Mouse (Mus musculus) adrenal gland, postnatal 10 days (tissue): ENCODE data around the gene Ston2. TPM values are rescaled to one million over a fixed set of nuclear protein-coding genes. Genes with fewer than 3 reads are reported as not detected.

ENCODE experiments used
- DNase-seq: peaks from one replicate; pipeline ENCODE4 v3.0.0; 2021; ENCODE audit warnings: mixed read lengths
- long read RNA-seq, 2 experiments: library from polyadenylated mRNA; stranded (forward); transcript quantifications; one replicate each; pipeline ENCODE4 v2.0.0; 2021
- total RNA-seq, 2 experiments: library from RNA; stranded (reverse); gene quantifications; 2 replicates each; pipeline ENCODE4 v1.2.3; 2021

The Ston2 gene
- total RNA-seq: 10 to 100 TPM; 10.0 to 12.9 TPM
- long read RNA-seq, experiment 1, partial matches to known transcripts: 0 of 4 reads
- long read RNA-seq, experiment 1, other reads (novel, unspliced or antisense): 3 of 4 reads
- long read RNA-seq, experiment 2: 0 reads

DNA sequence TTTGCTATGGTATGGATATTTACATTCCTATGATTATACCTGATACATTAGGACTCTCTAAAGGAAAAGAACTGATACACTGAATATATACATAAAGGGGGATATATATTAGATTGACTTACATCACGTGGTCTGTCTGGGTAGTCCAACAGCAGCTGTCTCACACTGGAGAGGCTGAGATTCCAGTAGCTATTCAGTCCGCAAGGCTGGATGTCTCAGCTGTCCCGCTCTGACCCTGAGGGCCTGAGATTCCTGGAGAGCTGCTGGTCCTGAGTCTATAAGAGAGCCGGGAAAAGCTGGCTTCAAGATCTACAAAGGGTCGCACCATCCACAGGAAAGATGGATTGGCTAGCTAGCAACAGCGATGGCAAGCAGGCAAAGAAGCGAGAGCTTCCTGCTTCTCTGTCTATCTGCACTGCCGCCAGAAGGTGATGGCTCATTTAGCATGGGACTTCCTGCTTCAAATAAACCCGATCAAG lies at the start of gene Ston2:
Gene Ston2 (minus strand): TSS at position 429 of the 479 bp plus-strand sequence.
- no peak for DNase-seq

DNA sequence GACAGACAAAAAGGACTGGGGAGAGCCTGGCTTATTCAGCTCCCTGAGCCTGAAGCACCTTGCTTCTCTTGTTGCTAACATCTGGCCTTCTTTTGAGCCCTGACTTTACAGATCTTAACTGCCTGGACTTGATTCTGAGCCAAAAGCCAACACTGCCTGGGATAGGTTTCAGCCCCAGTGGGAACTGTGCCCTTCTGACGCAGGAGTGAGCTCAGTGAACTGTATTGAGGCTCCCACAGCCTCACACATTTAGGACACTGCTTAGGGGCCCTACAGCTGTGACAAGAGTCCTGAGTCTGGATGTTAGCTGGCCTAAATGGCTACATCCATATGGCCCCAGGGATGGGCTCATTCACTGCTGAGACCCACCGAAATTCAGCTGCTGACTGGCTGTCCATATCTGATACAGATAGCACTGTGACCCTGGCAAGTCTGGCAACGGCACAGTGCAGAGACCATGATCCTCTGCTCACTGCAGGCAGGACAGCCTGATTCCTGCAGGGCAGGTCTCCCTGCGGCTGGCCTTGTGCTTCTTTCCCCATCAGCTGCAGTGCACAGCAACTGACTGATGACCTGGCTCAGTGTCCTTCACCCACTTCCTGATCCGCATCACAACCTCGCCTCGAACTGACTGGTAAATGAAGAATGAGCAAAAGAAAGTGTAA lies 49.3 kb upstream of the Ston2 start:
- peak; percentile 83 for DNase-seq

DNA sequence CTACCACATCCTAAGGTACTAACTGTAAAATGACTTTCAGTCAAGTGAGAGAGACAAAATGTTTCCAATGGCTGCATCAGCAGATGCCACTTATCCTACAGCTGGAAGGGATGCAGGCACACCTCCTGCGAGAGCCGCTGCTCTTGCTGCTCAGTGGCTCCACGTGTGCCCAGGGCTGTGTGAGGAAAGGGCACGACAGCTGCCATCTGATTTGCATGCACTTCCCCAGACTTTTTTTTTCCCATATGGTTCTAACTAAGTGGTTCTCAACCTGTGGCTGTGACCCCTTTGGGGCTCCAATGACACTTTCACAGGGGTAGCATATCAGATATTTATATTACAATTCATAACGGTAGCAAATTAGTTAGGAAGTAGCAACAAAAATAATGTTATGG lies 45.7 kb upstream of the Ston2 start:
- peak; percentile 0 for DNase-seq

DNA sequence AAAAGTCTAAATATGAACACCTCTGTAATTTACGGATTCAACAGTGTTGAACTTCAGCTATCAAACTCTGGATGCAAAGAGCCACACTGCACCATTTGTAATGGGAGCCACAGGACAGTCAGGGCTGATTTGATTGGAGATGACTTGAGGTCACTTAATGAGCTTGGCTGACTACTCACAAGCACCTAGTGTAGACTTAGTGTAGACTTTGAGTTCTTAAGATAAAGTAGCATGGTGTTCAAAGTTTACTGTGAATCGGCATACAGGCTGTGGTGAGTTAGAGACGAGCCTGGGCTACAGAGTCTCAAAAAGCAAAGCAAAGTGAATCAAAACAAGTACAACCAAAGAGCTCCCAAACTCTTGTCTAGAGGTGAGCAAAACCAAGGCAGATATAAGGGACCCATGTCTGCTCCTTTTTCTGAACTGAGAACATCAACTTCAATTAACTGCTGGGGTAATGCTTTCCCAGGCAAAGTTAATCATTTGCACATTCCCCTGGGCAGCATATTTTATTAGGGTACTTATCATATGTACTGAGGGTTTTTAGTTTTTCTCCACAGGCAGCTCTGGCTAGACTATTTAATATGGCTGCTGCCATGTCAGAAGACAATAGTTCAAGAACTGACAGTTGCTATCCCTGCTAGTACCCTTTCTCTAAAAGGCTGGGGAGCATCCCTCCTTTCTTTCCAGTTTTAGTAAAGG lies 45.2 kb upstream of the Ston2 start:
- no peak for DNase-seq

DNA sequence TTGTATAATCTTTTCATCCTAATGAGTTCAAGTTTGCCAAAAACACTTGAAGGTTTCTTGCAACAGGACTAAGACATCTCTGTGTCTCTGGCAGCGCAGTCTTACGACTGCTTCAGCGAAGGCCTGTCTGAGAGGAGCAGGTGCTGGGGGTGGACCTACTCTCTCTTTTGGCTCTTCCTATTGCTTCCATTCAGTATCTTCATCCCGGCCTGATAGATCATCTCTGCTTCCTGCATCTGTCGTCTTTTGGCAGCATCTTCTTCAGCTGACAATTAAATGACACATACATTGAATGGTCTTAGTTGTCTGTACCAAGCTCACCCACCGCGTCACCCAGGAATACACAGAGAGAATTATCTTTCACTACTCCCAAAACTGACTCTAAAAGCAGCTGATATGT lies 43.2 kb upstream of the Ston2 start:
- DNase-seq: no peak

DNA sequence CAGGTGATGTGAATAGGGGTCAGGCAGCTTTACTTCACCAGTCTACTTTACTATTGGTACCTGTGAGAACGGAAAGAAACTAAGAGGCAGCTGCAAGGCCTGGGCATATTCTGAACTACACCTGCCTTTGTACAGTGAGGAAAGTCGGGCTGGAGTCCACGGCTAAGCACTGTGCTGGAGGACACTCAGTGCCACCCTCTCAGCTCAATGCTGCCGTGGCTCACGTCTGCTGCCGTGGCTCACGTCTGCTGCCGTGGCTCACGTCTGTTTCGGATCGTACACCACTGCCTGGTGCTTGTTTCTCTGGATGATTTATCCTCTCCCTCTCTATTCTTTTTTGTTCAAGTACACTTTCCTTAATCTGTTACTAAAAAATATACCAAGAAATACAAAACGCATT lies 32.3 kb upstream of the Ston2 start:
- DNase-seq: no peak

DNA sequence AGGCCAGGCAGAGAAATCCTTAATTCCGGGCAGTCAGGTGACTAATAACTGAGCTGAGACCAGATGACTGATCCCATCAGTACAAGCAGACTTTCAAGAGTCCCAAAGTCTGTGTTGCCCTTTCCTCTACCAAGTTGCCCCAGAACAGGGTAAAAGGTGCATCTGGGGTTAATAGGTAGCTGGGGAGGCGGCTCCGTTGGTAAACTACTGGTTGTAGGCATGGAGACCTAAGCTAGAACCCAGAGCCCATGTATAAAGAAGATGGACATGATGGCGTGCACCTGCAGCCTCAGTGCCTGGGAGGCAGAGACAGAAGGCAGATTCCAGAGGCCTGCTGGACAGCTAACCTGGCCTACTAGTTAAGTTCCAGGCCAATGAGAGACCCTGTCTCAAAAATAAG lies 30.5 kb upstream of the Ston2 start:
- DNase-seq: no peak

DNA sequence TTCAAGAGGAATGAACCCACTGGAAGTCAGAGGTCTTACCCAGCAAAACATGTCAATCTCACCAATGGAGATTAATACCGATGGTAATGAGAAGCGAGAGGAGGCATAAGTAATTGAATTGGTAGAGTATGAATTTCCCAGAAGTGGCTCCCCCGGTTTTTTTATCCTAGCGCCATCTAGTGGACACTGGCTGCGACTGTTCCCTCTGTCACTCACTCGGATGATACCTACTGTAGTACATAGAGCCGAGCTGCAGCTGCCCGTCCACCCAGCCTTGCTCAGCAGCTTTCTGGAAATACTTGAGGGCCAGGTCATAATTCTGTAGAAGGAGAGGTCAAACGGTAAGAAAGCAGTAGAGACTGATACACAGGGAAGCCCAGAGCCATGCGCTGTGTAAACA lies 27.8 kb upstream of the Ston2 start:
- DNase-seq: peak; percentile 67

DNA sequence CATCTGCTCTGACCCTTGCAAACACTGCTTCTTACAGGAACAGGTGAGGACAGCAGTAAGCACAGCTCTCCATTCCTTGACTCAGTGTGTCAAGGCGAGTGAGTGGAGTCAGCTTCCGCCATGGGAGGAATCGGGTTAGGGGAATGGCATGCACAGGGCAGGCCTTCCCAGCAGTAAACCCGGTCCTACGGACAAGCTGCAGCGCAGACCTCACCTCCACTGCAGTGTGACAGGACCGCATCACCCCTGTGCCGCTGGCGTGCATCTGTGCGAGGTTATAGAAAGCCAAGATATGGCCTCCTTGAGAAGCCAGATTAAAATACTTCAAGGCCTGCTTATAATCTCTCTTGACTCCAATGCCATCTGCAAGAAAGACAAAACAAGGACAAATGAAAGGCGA lies 27.4 kb upstream of the Ston2 start:
- DNase-seq: no peak

DNA sequence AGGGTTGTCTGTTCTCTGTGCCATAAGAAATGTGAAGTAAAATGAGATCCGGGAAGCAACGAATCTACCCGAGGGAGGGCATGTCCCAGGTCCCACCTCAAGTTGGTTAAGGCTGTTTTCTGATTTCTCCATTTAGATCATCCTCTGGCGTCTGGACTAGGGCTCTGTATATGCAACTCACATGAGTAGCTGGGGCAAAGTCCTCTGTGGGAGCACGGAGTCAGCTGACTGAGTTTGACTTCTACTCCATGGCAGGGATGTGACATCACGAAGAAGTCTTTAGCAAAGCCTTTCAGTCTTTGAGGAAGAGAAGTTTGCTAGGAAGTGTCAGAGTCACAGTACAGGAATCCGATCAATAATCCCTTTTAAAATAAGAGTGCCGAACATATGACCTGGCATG lies 20.7 kb upstream of the Ston2 start:
- no peak for DNase-seq

DNA sequence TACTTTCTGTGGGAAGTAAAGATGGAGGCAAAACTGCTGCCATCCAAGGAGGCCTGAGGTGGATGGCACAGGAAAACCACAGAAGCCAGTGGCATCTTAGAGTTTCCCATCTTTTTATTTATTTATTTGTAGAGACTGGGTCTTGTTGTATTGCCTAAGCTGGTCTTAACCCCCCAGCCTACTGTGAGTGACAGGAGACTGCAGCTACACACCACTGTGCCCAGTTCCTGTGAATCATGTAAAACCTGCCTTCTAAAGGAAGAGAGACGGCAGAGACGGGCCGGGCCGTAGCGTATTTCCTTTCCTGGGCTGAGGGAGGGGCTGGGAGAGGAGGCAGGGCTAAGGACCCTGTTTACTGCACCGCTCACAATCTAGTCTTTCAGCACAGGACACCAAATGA lies 19.6 kb upstream of the Ston2 start:
- no peak for DNase-seq

DNA sequence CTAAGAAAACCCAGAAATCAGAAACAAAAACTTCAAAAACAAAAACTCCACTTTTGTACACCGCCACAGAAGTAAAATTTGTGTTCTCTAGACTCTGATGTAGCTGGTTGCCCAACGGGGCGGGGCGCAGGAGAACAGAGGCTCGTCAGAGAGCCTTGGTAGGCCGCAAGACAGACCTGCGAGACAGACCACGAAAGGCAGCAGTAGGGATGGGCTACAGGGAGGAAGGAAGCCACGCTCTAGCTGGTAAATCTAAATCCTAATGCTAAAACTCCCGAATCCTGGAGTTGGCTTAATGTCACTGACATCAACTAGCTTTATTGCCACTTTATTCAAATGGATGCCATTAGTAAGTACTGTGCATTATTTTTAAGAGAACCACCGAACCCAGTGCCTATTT lies 18.9 kb upstream of the Ston2 start:
- no peak for DNase-seq

DNA sequence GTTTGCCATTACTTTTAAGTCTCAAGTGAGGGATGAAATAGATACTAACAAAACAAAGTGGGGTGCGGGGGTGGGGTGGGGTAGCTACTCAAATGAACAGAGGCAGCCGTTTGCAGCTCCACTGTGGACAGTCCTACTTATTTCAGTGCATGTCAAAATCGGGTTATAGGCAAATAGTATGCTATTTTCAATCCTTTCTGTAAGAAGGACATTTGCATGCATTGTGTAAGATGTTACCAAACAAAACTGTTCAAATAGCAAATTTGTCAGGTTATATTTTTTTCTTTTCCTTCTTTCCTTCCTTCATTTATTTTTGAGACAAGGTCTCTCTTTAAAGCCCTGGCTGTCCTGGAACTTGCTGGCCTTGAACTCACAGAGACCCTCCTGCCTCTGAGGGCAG lies 16.1 kb upstream of the Ston2 start:
- DNase-seq: no peak

DNA sequence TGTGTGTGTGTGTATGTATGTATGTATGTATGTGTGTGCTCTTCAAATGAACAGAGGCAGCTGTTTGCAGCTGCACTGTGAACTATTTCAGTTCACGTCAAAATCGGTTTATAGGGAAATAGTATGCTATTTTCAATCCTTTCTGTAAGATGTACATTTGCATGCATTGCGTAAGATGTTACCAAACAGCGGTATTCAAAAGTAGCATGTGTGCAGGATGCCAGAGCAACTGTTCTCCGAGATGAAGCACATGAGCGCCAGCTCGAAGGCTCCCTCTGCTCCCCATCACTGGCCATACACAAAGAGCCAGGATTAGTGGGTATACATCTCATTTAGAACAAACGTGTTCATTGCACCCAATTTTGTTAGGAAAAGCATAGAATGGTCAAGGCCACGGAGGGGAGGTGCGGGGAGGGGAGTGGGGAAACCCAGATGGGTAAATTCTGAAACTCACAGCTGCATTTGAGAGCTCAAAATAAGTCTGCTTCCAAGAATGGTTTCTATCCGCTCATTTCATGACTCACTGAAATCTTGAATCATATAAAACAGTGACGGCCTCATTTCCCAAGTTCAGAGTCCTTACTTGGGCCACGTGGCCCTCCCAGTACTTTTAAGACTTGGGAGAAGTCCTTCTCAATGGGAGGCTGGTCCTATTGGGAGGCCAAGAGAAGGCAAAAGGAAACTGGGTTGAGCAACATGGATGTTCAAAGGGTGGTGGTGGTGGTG lies 15.2 kb upstream of the Ston2 start:
- DNase-seq: no peak

DNA sequence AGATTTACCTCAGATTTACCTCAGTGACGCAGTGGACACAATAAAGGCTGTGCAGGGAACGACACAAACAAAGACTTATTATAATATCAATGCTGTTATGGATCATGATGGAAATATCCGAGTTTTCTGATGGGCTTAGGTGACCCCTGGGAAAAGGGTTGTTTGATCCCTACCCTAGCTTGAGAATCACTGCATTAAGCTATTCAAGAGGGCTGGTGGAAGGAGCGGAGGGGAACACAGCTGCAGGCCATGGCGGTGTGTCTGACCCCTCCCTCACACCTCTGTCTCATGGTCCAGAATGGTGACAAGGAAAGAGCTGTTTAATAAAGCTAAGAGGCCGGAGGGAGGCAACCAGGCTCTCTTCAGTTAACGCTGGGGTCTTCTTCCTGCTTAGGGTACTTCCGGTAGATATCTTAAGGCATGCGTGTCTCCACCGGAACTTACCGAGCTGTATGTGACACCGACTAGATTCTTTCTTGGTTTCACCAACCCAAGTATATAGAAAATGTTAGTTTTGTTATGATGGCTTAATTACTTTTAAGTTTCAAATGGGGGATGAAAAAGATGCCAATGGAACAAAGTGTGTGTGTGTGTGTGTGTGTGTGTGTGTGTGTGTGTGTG lies 14.5 kb upstream of the Ston2 start:
- DNase-seq: no peak

DNA sequence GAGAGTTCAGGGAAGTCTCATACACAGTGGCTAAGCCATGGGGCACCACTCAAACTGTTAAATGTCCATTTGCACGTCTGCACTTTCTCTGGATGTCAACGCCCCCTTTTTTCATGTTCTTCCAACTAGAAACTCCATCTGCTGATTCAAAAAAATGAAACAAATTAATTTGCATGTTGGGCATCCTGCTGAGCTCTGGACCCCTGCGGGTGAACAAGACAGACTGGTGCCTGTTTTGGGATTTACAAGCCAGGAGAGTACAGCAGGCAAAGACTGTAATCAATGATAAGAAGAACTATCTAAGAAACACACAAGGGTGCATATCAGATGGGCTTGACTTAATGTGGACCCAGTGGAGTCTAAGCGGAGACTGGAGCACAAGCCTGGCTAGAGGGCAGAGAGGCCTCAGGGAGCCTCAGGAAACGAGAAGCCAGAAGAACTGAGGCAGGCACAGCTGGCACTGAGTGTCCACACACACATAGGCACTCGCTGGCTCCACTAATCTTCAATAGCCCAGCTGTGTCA lies 12.7 kb upstream of the Ston2 start:
- DNase-seq: no peak

DNA sequence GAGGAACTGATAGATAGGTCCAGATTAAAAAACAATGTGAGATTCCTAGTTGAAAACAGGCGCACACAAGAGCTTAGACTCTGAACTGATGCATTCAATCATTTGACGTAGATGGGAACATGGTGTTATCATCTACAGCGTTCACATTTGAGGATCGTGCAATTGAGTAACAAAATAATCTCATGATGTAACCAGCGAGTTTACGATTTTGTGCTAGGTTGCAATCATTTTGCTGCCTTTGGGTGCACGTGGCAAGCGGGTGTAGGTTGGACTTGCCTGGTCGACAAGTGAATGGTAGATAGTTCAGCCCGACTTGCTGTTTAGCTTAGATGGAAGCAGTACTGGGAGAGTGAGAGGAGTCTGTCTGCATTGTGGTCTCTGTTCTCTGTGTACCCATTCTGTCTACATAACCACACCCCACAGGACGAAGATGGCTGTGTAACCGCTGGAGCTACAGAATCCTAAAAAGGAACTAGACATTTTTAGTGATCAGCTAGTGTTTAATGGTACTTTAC lies 11.7 kb upstream of the Ston2 start:
- DNase-seq: no peak

DNA sequence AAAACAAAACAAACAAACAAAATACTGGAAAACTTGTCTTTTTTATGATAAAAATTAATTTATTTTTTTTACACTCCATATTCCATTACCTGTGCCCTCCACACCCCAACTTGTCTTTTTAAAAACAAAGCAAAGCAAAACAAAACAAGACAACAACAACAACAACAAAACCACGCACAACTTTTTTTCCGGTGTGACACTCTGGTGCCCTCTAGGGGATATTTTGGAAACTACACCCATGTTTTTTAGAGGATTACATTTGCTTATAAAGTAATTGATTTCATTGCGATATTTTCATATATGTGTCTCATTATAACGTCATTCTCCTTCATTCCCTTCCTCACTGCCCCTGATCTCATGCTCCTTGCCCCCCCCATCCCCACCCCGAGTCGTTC lies 11.2 kb upstream of the Ston2 start:
- DNase-seq: peak; percentile 39

DNA sequence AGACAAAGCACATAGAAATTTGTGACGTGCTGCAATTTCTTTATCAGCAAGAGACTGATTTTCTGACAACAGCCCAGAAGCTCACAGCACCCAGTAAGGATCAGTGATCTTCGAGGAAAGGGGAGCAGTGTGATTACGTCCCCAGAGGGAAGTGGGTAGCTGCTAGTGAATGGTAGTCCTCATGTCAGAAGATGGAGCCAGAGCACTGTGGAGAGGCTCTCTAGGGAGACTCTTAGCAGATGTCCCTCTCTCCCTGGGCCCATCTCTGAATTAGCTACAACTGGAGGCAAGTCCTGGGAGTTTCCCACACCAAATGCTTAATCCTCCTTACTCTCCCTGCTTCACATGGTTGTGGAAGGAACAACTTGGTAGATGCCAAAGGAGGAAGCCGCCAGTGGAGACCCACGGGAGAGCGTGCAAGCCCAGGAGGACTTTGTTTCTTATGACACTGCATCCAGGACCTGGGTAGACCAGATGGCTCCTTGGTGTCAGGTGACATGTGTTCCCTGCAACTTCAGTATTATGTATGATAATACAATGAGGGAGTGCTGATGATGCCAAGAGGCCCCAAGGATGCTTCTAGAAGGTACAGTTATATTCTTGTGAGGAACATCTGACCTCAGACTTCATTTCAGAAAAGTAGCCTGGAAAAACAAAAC lies 10.7 kb upstream of the Ston2 start:
- peak; percentile 28 for DNase-seq

DNA sequence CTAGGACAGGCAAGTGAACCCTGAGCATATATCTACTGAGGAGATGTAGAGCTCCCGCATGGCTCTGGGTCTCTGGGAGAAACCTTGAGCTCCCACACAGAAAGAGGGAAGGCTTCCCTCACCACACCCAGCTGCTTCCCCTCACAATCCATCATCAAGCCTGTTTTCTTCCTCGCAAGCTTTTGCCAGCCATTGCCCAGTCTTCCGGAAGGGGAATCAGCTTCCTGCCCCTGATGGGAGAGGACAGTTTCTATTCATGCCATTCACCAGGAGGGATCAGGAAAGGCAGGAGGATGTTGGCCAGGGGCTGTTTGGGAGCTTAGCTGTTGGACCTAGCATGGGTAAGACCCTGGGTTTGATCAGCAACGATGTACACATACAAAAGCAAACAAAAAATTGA lies 8.6 kb upstream of the Ston2 start:
- DNase-seq: no peak

DNA sequence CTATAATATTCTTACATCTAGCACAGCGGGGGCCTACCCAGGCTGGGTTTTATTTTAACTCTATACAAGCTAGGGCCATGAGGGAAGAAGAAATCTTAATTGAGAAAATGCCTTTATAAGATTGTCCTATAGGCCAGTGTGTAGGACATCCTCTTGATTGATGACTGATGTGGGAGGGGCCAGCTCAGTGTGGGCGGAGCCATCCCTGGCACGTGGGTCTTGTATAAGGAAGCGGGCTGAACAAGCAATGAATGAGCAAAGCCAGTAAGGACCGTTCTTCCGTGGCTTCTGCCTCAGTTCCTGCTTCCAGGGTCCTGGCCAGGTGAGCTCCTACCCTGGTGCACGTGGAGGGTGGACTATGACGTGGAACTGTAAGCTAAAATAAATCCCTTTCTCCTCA lies 5.1 kb upstream of the Ston2 start:
- DNase-seq: no peak

DNA sequence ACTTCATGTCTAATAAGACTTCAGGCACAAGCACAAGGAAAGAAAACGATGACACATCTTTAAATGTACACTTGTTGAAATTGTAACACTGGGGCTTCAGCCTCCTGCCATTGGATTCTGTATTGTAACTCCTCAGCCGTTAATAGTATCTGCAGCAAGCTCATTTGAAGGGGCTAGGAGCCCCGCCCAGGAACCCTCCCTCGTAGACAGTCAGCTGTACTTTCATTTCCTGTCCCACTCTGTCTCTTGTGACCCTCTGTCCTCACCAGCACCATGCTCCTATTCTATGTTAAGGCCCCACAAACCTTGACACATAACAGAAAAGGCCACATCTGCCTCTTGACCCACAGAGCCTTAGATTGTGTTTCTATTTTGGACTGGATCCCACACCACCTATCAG lies 3.6 kb upstream of the Ston2 start:
- no peak for DNase-seq
